Mouse (Mus musculus): Measurements from ENCODE around the gene Fermt1. TPM values are rescaled to one million over a fixed set of nuclear protein-coding genes. Genes with fewer than 3 reads are reported as not detected.
A peak's percentile ranks its signal among the peaks of the same experiment; 100 is the strongest.

Gene Fermt1
- total RNA-seq, 1 experiment = 2.7 TPM

- no peak overlapping the region for H3K27ac ChIP-seq (ENCODE audit: insufficient read depth, low read depth, low read length, poor library complexity, severe bottlenecking)
- in situ Hi-C loops (cut with MboI; ENCODE audit: low sequenced_read_pairs in 2 of 2, unreplicated experiment in 2 of 2) = no loop called here
- TF ChIP-seq CHD2 (IDR thresholded peaks at IDR 0.05; ENCODE audit: low read depth, low read length) (no peak), HCFC1 (IDR thresholded peaks at IDR 0.05; ENCODE audit: borderline replicate concordance, insufficient read depth, low read length) (no peak), MAFK (IDR thresholded peaks at IDR 0.05; ENCODE audit: insufficient read depth, low read depth, low read length) (no peak), ZNF384 (IDR thresholded peaks at IDR 0.05; ENCODE audit: low read depth, low read length) (no peak), ZC3H11A (IDR thresholded peaks at IDR 0.05; ENCODE audit: borderline replicate concordance, low read depth, low read length) (no peak)
- no peaks in the 10 kb centered on the region for H3K4me1 ChIP-seq (ENCODE audit: control insufficient read depth in 2 of 2, insufficient read depth in 2 of 2, low read length in 2 of 2, poor library complexity in 1 of 2)
- no peak overlapping the region for H3K4me3 ChIP-seq (ENCODE audit: insufficient read depth in 1 of 2, low read depth in 1 of 2, low read length in 2 of 2, poor library complexity in 1 of 2, severe bottlenecking in 1 of 2)
- H3K36me3 ChIP-seq (ENCODE audit: control insufficient read depth, insufficient read depth, low read length, poor library complexity, severe bottlenecking) = no peaks in the 10 kb centered on the region
- H3K9me3 ChIP-seq (ENCODE audit: control insufficient read depth, insufficient read depth, low read depth, low read length) = no peaks in the 10 kb centered on the region
- no peak overlapping the region for H3K9ac ChIP-seq (ENCODE audit: insufficient read depth, low read depth, low read length, poor library complexity, severe bottlenecking)
- no peak for DNase-seq (ENCODE audit: low read depth, low spot score)
Observed at GRCm38 (mm10) chr2:132927298-132927697, 18.4 kb downstream of the Fermt1 start.

DNA sequence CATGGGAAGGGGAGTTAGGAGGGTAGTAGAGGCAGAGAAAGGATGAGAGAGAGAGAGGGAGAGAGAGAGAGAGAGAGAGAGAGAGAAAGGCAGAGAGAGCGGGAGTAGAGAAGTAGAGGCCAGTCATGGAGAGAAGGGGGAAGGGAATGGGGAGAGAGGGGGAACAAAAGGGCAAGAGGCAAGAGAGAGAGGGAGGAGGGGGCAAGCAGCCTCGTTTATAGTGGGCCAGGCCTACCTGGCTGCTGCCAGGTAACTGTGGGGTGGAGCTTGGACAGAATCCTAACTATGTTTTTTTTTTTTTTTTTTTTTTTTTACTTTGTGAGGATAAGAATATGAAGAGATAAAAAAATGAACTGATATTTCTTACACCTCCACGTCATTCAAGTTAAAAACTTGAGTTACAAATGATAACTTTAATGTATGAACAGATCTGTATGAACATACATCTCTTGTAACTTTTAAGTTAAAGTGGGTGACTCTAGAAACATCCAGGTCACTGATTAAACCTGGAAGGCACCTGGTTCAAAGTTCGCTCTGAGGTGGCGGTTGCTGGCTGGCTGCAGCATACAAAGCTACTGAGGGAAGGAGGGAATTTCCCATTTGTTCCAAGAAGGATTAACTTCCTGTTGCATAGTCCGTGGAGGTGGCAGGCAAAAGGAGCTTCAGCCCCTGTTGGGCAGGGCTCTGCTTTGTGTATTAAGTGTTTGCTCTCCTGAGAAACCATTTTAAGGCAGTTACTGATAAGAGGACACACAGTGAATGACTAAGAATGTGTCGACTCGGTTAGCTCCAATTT lies 22.2 kb downstream of the Fermt1 start:
- no peaks in the 10 kb centered on the region for H3K36me3 ChIP-seq (ENCODE audit: control insufficient read depth, insufficient read depth, low read length, poor library complexity, severe bottlenecking)
- no peaks in the 10 kb centered on the region for H3K4me1 ChIP-seq (ENCODE audit: control insufficient read depth in 2 of 2, insufficient read depth in 2 of 2, low read length in 2 of 2, poor library complexity in 1 of 2)
- no peak for DNase-seq (ENCODE audit: low read depth, low spot score)
- no peaks in the 10 kb centered on the region for H3K9me3 ChIP-seq (ENCODE audit: control insufficient read depth, insufficient read depth, low read depth, low read length)
- in situ Hi-C loops (cut with MboI; ENCODE audit: low sequenced_read_pairs in 2 of 2, unreplicated experiment in 2 of 2) = loop anchor here (25.0 kb wide), 2 partner anchors 411 to 611 kb away; no protein-coding TSS in a partner anchor
- H3K27ac ChIP-seq (ENCODE audit: insufficient read depth, low read depth, low read length, poor library complexity, severe bottlenecking) = no peak overlapping the region
- TF ChIP-seq ZNF384 (IDR thresholded peaks at IDR 0.05; ENCODE audit: low read depth, low read length) = peak; percentile 89
- no peak for TF ChIP-seq MAFK (IDR thresholded peaks at IDR 0.05; ENCODE audit: insufficient read depth, low read depth, low read length)
- H3K4me3 ChIP-seq (ENCODE audit: insufficient read depth in 1 of 2, low read depth in 1 of 2, low read length in 2 of 2, poor library complexity in 1 of 2, severe bottlenecking in 1 of 2) = no peak overlapping the region
- no peak overlapping the region for H3K9ac ChIP-seq (ENCODE audit: insufficient read depth, low read depth, low read length, poor library complexity, severe bottlenecking)

DNA sequence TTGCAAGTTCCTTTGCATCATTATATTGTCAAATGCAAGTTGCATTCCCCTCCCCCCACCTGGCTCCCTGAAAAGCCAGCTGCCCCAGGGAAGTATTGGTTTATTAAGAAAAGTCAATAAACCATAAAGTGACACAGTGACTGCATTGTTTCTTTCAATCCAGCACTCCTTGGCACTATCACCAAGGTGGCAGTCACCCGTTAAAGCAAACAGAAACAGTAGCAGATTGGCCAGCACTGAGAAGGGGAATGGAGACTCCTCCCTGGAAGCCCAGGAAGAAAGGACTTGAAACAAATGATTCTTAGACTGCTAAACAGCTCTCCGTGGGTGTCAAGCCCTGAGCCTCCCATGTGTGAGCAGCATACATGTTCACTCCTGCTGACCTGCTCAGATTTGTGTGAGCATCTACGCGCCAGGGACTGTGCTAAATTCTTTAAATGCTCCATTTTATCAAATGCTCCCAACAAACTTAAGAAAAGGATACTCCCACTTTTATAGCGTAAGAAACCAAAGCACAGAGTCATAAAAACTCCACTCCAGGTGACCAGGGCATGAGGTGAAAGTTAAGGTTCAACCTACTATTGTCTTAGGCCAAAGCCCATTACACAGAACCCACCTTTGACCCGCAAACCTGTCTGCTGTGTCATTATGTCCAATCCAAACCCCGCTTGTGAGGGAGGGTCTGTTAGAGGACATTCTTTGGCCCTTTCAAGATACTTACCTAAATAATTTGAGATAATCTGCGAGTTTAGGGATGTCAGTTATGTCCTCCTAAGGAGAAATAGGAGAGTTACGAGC lies 23.4 kb downstream of the Fermt1 start:
- H3K27ac ChIP-seq (ENCODE audit: insufficient read depth, low read depth, low read length, poor library complexity, severe bottlenecking) = no peak overlapping the region
- no peak for TF ChIP-seq ZC3H11A (IDR thresholded peaks at IDR 0.05; ENCODE audit: borderline replicate concordance, low read depth, low read length)
- TF ChIP-seq CHD2 (IDR thresholded peaks at IDR 0.05; ENCODE audit: low read depth, low read length) = no peak
- no peak for TF ChIP-seq ZNF384 (IDR thresholded peaks at IDR 0.05; ENCODE audit: low read depth, low read length)
- no peak for TF ChIP-seq MAFK (IDR thresholded peaks at IDR 0.05; ENCODE audit: insufficient read depth, low read depth, low read length)
- no peak for TF ChIP-seq HCFC1 (IDR thresholded peaks at IDR 0.05; ENCODE audit: borderline replicate concordance, insufficient read depth, low read length)
- no peak for DNase-seq (ENCODE audit: low read depth, low spot score)
- H3K4me3 ChIP-seq (ENCODE audit: insufficient read depth in 1 of 2, low read depth in 1 of 2, low read length in 2 of 2, poor library complexity in 1 of 2, severe bottlenecking in 1 of 2) = no peak overlapping the region
- H3K9me3 ChIP-seq (ENCODE audit: control insufficient read depth, insufficient read depth, low read depth, low read length) = no peaks in the 10 kb centered on the region
- no peak overlapping the region for H3K9ac ChIP-seq (ENCODE audit: insufficient read depth, low read depth, low read length, poor library complexity, severe bottlenecking)
- no peaks in the 10 kb centered on the region for H3K36me3 ChIP-seq (ENCODE audit: control insufficient read depth, insufficient read depth, low read length, poor library complexity, severe bottlenecking)
- no peaks in the 10 kb centered on the region for H3K4me1 ChIP-seq (ENCODE audit: control insufficient read depth in 2 of 2, insufficient read depth in 2 of 2, low read length in 2 of 2, poor library complexity in 1 of 2)
- in situ Hi-C loops (cut with MboI; ENCODE audit: low sequenced_read_pairs in 2 of 2, unreplicated experiment in 2 of 2) = loop anchor here (25.0 kb wide), 2 partner anchors 410 to 610 kb away; no protein-coding TSS in a partner anchor

DNA sequence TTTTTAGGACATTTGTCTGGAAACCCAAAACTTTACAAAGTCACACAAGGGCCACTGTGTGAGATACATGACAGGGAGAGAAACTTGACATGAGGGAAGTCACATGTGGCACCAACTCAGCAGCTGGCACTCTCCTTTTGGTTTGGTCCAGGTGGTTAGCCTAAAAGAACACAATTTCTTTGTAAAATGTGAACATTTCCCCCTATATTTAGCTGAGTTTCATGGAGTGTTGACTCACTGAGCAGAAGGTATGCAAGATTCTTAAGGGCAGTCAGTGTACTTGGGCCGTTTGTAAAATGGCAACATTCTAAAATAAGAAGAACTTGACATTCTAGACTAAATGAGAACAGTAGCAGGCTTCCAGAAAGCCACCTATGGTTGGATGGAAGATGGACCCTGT lies 30.9 kb downstream of the Fermt1 start:
- no peak overlapping the region for H3K9ac ChIP-seq (ENCODE audit: insufficient read depth, low read depth, low read length, poor library complexity, severe bottlenecking)
- H3K4me1 ChIP-seq (ENCODE audit: control insufficient read depth in 2 of 2, insufficient read depth in 2 of 2, low read length in 2 of 2, poor library complexity in 1 of 2) = no peaks in the 10 kb centered on the region
- H3K4me3 ChIP-seq (ENCODE audit: insufficient read depth in 1 of 2, low read depth in 1 of 2, low read length in 2 of 2, poor library complexity in 1 of 2, severe bottlenecking in 1 of 2) = no peak overlapping the region
- no peak for DNase-seq (ENCODE audit: low read depth, low spot score)
- in situ Hi-C loops (cut with MboI; ENCODE audit: low sequenced_read_pairs in 2 of 2, unreplicated experiment in 2 of 2) = loop anchor here (25.0 kb wide), 2 partner anchors 402 to 602 kb away; no protein-coding TSS in a partner anchor
- H3K9me3 ChIP-seq (ENCODE audit: control insufficient read depth, insufficient read depth, low read depth, low read length) = no peaks in the 10 kb centered on the region
- H3K36me3 ChIP-seq (ENCODE audit: control insufficient read depth, insufficient read depth, low read length, poor library complexity, severe bottlenecking) = no peaks in the 10 kb centered on the region
- no peak overlapping the region for H3K27ac ChIP-seq (ENCODE audit: insufficient read depth, low read depth, low read length, poor library complexity, severe bottlenecking)
- TF ChIP-seq CHD2 (IDR thresholded peaks at IDR 0.05; ENCODE audit: low read depth, low read length) (no peak), MAFK (IDR thresholded peaks at IDR 0.05; ENCODE audit: insufficient read depth, low read depth, low read length) (no peak), ZC3H11A (IDR thresholded peaks at IDR 0.05; ENCODE audit: borderline replicate concordance, low read depth, low read length) (no peak), HCFC1 (IDR thresholded peaks at IDR 0.05; ENCODE audit: borderline replicate concordance, insufficient read depth, low read length) (no peak), ZNF384 (IDR thresholded peaks at IDR 0.05; ENCODE audit: low read depth, low read length) (no peak)

Data from ES-E14 (cell line).